Mouse (Mus musculus) heart, postnatal 0 days (tissue): Measurements from ENCODE around the gene Tpcn1.

ENCODE experiments used
- CTCF ChIP-seq: IDR thresholded peaks from 2 replicates; pipeline ENCODE4 v1.5.1; 2016; ENCODE audit warnings: antibody characterized with exemption, control low read depth, low read depth
- EP300 ChIP-seq: IDR thresholded peaks from 2 replicates; pipeline ENCODE4 v1.6.1; 2016; ENCODE audit warnings: antibody characterized with exemption, low read depth

- TF ChIP-seq CTCF, result no peak
- TF ChIP-seq EP300, result no peak
These were observed 8.4 kb downstream of the Tpcn1 start for GRCm38 (mm10) chr5:120579898-120580626.
